Mouse (Mus musculus): ENCODE measurements around the gene D230025D16Rik.
A peak's percentile ranks its signal among the peaks of the same experiment; 100 is the strongest.

D230025D16Rik gene

DNA sequence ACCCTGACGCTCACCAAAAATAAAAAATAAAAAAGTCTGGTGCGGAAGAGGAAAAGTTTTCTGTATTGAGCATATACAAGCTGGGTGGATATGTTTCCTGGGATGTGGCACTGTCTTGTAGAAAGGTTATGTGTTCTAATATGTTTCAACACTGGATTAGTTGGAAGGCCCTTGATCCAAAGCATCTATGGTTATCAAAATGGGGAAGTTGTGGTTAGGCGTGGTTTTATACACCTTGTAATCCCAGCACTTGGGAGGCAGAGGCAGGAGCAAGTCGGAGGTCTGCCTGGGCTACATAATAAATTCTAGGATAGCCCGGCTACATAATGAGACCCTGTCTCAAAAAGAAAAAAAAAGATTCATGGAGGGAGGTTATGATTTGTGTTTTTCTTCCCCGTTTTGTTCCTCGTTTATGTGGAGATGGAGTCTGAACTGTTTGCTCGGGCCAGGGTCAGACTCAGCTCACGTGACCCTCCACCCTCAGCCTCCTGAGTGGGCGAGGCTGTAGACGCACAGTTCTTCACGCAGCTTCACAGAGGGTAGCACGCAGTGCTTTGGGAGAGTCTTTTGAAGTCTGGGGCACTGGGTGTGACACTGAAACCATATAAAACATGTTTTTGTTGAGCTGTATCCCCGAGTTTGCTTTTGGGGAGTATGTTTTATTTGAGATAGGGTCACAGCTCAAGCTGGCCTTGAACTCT is 12.6 kb downstream of the D230025D16Rik start:
- DNase-seq (ENCODE audit: low spot score): no peak

DNA sequence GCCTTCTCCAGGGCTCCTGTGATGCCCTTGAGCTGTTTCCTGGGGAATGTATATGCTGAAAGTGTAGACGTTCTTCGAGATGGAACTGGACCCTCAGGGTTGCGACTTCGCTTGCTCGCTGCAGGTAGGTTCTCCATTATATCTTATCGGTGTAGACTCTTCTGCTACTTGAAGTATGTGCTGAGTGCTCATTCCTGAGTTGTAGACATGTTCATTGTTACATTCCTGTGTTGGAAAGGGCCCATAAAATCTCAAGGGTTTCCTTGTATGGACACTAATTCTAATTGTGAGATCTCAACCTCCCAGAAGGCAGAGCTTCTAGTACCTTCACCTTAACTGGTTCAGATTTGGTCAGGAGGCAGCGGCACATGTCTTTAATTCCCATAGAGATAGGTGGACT is 16.1 kb downstream of the D230025D16Rik start:
- no peak for DNase-seq (ENCODE audit: low spot score)

DNA sequence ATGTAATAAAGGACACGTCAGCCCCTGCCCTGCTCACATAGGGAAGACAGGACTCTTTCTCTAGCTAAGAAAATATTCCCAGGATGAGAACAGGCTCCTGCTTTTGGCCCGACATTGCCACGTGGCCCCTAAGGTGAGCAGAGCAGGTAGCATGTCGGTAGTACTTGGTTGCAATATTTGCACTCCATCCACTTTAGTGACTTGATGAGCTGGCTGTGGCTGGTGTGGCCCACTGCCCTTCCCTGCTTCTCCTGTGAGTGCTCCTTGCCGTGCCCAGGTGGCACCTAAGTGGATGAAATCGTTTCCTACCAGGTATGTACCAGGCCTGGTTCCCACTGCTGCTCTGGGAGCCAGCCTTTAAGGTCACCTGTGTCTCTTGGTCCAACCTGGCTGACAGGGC is 27.0 kb downstream of the D230025D16Rik start:
- DNase-seq (ENCODE audit: low spot score): no peak

DNA sequence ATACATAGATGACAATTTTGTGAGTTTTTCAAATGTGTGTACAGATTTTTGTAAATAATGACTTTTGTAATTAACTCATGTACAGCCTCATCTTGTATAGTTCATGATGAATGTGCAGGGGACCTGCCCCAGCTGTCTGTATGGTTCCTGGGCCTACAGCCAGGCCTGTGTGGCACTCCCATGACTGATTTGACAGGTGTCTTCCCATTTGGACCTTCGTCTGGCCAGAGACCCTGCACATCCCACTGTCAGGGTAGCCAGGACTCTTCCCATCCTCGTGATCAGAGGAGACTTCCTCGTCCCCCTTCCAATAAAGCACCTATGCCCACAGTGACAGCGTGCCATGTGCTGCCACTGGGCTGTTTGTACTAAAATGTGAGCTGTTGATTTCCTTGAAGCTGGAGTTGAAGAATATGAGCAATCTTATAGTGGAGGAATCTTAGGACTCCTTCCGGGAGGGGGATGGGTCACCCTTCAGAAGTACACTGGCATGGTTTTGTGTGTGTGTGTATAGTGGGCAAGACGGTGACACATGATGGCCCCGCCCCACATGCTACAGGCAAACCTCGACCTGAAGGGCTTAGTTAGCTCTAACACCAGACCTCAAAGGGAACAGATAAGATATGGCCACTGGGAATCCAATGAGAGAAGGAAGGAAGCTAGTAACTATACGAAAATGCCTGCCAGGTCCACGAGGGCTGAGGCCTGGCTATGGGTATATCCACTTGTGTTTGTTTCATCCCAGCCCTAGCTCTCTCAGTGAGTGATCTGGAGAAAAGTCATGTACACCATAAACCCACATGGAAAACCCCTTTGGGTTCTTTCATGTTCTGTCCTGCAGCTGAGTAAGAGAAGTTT is 28.0 kb downstream of the D230025D16Rik start:
- no peak for DNase-seq (ENCODE audit: low spot score)

DNA sequence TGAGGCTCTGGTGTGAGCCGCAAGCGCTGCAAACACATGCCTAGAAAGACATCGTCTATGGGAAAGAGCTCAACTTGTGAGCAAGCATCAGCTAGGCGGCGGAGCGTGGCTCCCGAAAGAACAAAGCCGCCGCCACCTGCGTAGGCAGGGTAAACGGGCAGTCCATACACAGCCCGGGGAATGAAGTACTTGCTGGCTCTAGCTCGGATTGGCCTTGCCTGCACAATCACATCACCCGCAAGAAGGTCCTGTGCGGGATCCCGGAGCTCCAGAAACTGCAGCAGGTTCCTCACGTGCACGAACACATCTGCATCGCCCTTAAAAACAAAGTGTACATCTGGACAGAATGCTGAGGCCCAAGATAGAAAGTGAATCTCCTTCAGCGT is 28.8 kb downstream of the D230025D16Rik start:
- DNase-seq (ENCODE audit: low spot score): no peak

DNA sequence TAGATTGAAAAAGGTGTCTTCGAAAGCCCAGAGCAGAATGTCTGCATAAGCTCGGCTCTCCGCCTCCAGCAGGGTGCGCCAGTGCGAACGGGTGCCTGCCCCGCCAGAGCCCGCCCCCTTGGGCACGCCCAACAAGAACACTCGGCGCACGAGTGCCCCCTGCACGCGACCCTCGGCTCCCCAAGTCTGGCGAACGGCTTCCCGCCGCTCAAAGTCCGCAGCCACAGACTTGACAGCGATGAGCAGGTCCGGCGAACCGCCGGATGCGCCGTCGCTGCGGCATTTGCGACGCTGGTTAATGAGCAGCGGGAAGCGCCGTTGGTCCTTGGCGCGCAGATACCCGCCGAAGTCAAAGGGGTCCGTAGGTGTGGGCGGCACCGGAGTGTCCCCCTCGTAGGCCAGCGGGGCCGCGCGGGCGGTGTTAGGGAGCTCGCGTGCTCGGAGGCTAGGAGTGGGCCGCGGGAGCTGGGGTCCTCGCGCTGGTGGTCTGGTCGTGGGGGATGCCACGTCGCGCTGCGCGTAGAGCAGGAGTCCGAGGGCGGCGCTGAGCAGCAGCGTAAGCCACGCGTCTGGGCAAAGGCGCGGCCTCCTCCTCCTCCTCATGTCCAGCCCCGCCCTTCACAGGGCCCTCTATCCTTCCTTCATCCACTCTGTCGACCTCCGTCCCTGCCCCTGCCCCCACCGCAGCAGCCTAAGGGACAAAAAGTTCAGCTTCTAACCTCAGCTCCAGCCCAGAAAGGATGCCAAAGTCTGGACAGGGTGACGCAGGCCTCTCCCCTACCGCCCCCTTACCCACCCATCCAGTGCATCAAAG is 29.4 kb downstream of the D230025D16Rik start:
- DNase-seq (ENCODE audit: low spot score): peak; percentile 79

DNA sequence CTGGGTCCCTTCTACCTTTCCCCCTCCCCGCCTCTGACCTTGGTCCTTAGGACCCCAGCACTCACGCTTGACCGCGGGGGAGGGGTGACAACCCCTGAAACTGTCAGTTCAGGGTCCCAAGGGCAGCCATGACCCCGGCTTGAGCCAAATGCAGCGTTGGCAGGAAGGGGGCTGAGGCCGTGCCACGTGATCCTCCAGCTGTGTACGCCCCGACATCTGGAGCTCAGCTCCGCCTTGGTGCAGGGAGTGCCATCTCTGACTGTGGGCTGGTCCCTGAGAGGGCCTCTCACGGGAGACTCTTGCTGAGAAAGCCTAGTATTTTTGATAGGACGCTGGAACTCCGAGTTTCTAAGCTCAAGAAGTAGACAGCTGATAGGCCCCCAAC is 30.0 kb downstream of the D230025D16Rik start, which contains the start of gene B3gnt9:
Gene B3gnt9 (minus strand): TSS at position 188 of the 385 bp plus-strand sequence.
- peak; percentile 73 for DNase-seq (ENCODE audit: low spot score)

DNA sequence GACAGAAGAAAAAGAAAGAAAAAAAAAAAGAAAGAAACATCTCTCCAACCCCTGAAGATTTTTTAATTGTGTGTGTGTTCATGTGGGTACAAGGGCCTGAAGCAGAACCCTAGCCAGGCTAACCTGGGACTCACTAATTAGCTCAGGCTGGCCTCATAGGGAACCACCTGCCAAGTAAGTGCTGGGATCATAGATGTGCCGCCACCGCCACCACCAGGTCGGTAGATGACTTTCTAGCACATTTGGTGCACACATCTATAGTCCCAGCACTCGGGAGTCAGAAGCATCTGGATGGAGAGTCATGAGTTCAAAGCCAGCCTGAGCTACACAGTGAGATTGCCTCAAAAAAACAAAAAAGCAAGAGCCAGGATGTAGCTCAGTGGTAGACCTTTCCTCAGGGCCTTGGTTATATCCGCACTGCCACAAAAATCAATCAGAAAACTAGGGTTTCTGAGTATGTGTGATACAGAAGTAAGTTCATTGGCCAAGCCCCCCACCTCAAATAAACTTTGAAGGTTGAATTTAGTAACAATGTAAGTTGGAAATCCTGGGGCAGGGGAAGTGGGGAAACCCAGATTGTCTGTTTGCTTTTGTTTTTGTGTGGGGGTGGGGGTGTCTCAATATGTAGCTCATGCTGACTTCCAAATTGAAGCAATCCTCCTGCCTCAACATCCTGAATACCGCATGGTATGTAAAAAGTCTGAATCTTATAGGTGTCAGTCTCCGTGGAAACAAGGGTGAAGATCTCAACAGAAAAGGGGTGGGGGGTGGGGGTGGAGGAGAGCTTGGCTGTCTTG is 32.6 kb downstream of the D230025D16Rik start:
- no peak for DNase-seq (ENCODE audit: low spot score)

DNA sequence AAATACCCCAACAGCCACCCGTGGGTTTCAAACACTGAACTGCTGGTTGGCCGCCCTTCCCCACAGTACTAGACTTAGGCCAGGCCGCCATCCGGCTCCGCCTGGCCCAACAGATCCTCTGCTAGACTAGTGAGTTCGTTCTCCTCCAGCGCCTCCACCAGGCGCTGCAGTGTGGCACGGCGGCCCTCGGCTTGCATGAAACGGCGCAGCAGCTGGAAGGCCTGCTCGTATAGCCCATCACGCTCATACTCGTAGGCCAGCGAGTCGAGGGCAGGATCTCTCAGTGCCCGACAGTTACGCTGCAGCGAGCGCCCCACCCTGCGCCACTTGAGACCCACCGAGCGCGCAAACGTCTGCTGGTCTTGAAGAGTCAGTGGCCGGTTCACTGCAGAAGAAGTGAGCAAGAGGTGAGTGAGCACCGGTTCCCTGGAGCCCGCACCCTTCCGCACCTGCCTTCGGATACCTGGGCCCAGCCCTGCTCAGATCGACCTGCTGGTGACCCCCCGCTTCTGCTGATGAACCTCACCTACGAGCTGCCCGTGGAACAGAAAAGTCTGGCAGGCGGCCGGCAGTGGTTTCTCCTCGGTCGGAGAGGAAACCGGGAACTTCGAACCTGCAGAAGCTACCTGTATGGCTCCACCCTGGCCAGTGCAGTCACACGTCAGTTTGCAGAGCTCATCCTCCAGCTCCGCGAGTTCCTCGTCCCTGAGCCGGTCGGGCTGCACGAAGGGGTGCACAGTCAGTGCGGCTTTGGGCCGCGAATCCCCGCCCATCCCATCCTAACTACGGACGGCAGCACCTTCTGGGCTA is 34.2 kb downstream of the D230025D16Rik start:
- no peak for DNase-seq (ENCODE audit: low spot score)

DNA sequence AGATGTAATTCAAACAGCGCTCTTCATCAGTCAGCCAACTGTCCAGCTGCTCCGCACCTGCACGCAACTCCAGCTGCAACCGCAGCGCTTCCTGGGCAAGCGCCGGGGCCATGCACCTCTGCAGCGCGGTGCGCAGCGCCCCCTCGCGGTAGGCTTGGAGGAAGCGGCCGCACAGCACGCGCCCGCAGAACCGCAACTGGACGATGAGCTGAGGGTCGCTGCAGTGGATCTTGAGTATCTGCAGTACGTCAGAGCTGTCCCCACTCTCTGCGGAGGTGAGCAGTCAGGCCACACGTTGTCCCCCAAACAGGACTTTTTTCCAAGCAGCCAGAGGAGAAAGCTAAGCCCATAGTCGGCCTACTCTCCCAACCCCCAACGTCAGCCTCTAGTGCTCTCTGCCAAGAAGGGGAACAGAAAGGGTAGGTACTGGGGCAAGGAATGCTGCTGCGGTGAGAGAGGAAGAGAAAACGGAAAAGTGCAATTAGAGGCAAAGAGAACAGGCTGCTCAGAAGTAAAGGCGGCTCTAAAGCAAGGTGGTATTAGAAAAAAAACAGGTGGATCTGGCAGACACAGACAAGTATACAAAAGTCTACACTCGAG is 34.9 kb downstream of the D230025D16Rik start:
- DNase-seq (ENCODE audit: low spot score): no peak

DNA sequence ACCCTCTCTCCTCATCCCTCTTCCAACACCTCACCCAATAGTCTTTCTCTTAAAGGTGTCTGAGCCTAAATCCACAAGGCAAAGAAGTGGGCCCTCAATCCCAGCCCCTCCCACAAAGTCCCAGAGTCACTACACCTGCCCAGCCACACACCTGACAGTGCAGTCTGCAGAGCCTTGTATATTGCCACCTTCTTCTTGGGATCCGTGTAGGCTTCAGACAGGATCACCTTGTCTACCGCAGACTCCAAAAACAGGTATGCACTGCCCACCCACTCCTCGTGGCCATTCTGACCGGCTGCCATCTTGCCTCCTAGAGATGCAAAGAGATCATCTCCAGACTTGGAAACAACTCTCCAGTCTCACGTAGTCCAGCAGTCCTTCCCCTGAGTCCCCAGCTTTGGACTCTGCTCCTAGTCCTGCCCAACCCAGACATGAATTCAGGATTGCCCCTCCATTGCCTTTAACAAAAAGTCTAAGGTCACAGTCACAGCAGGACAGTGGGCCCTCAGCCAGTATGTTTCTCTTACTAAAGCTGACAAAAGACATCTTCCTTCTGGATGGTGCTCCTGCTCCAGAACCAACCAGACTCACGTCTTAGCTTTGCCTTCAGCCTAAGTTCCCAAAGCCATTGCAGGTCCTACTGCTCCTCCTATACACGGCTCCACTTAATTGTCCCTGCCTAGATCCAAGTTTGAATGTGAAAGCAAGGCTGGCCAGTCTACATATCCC is 35.6 kb downstream of the D230025D16Rik start:
- DNase-seq (ENCODE audit: low spot score): no peak

DNA sequence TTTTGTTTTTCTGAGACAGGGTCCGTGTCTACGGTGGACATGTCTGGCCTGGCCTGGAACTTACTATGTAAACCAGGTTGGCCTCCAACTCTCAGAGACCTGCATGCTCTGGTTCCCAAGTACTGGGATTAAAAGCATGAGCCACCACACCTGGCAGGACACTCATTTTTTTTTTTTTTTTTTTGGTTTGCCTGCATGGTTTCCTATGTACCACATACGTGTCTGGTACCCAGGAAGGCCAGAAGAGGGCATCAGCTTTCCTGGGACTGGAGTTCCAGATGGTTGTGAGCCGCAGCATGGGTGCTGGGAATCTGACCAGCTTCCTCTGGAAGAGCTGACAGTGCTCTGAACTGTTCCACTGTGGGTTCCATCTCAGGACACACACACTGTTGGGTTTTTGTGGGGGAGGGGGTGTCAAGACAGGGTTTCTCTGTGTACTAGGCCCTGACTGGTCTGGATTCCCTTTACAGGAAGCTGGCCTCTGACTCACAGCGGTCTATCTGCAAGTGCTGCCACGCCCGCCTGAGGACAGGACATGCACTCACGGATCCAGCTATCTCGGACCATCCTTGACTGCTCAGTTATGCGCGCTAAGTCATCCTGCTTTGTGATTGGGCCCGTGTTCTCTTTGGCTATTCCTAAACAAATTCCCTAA is 36.5 kb downstream of the D230025D16Rik start:
- DNase-seq (ENCODE audit: low spot score): no peak

DNA sequence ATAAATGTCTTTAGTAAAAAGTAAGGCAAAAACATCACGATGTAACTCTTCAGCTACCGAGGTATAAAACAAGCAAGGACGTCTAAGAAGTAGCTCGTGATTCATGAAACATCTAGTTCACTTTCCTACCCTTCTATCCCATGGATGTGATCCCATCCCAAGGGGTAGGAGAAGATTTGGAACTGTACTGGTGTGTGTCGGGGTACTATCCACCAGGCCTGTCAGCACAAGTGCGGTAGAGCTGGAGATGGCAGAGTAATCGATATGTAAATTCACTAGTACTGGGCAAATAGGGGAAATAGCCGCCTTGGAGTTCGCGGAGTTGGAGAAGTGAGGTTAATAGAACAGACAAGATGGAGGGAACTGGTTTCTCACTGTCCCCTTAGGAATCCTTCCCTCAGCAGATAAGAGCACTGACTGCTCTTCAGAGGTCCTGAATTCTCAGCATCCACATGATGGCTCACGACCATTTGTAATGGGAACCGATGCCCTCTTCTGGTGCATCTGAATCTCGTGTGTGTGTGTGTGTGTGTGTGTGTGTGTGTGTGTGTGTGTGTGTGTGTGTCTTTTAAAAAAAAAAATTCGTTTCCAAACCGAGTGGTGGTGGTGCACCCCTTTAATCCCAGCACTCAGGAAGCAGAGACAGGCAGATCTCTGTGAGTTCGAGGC is 38.4 kb downstream of the D230025D16Rik start:
- no peak for DNase-seq (ENCODE audit: low spot score)

DNA sequence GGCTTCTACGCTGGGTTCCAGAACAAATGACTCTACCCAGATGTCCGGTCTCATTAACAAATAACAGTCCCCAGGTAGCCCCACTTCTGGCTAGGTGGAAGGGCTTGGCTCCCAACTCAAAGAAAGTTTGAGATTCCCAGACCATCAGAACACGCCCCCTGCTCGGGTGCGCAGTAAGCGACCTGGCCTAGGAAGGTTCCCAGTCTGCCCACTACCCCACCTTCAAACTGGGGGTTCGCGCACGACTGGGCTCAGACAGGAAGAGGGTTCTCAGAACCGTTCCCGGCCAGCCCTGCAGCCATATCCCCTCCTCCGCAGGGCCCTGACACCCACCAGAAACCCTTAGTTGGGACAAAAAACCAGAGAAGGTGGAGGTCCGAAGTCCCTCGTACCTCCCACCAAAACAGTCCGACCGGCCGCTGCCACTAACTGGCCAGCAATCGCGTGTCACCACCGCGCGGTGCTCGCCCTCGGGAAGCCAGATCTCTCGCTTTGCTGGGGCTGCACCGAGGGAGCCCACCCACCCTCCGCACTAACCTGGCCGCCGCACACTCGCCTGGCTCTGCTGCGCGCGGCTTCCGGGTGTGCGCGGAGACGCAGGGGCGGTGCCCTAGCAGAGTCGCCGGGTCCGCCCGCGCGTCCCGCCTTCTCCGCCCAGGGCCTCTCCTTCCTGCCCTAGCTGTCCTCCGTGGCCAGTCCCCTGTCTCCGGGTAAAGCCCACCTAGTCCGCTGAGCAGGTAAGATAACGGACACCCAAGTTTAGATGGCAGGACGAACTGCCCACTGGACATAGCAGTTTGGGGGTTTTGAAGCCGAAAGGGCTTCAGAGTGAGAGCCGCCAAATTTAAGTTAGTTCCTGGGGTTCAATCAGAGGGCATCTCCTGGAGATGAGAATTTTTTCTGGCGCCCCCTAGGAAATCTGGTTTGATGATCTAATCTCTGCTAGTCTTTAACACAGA is 39.4 kb downstream of the D230025D16Rik start, which contains the start of the genes Tradd and Fbxl8:
Gene Tradd (minus strand): TSS at position 586 of the 959 bp plus-strand sequence.
Gene Fbxl8 (plus strand): TSS at position 625 of the 959 bp plus-strand sequence.
- peak; percentile 66 for DNase-seq (ENCODE audit: low spot score)

DNA sequence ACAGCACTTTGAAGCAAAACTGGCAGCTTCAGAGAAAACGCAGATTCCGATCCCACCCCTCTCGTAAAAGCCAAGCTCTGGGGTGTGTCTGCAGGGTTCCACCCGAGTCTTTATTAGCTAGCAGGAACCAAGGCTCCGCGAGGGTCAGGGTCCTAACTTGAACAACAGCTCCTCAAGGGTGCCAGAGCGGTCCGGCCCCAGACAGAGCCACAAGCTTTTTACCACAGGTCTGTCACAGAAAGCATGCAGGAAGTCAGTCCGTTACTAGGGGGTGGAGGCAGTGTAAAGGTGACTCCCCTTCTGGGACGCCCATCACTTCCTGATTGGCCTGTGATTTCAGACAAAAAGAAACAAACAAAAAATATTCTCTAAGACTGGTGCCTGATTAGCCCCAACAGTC is 40.2 kb downstream of the D230025D16Rik start:
- no peak for DNase-seq (ENCODE audit: low spot score)

DNA sequence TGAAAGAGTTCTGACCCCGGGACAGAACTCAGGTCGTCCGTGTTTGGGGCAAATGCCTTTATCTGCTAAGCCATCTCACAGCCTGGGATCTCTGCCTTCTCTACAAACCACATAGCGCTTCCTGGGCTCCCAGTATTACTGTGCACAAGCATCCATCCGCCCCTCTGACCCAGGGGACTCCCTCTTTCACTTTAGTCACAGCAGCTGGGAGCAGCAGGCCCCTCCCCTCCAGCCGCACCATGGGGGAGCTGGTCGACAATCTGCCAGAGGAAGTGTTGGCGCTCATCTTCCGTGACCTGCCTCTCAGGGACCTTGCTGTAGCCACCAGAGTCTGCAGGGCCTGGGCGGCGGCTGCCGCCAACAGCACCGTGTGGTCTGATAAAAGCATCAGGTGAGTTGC is 41.8 kb downstream of the D230025D16Rik start:
- no peak for DNase-seq (ENCODE audit: low spot score)
